Mouse (Mus musculus): Measurements from ENCODE around the gene Lrrc51.

DNA sequence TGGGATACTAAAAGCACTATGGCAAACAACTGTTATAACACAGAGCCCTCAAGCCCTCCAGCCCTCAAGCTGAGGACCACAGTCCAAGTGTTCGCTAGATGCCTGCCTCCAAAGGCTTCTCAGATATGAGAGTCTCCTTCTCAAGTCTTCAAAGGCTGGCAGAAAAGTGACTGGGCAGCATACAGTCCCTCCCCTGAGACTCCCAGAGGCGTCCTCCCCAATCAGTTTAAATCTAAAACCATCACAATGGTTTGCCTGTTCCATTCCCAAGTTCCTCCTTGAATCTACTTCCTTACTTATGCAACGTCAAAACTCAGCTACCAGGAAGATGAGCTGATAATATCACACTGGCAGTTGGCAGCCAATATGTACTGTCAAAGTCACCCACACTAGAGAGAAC is 70.3 kb downstream of the Lrrc51 start, which contains the start of gene Anapc15:
- TF ChIP-seq CTCF (IDR thresholded peaks at IDR 0.05; ENCODE audit: extremely low read depth, insufficient read length, insufficient replicate concordance, low read depth, low read length) = no peak
- TF ChIP-seq POLR2A (IDR thresholded peaks at IDR 0.05; ENCODE audit: low read depth, low read length) = no peak
